23 mouse cellular contexts compared by ENCODE assay signal in the genomic region with DNA sequence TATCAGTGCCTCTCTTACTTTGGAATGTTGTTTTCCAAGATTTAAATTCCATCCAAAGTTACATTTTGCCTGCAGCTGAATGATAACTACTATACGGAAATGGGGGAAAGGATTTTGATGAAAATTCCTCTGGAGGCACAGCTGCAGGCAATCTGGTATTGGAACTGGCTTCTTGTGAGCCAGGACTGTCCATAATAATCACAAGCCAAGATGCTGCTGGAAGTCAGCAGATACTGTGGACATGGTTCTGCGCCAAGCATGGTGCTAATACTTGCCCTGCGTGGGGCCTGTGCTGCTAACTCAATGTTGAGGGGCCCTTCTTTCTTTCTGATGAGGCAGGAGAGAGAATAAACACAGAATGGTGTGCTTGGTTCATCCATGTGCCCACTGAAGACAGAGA. TPM values are rescaled to one million over a fixed set of nuclear protein-coding genes. Genes with fewer than 3 reads are reported as not detected.
DNase-seq lines count a peak whose midpoint lies in the region; ATAC-seq and TF ChIP-seq lines count a peak whose summit lies in the region.
"Had no signal": no experiment of that assay in that cellular context is flagged by ENCODE, and none has a peak within 500 bp of the region (broad histone marks: within the 10 kb centered on the region; RNA-seq: fewer than 3 reads in every experiment).

No protein-coding gene starts in this region.

- no peak for DNase-seq in frontal cortex, adult 2 months (ENCODE audit: extremely low spot score in 1 of 2, low spot score in 1 of 2)
- no peak for DNase-seq in heart, postnatal 25 days (ENCODE audit: low spot score)
- DNase-seq in lung, embryonic 14.5 days: peak; percentile 52
- no peak for DNase-seq in lung, postnatal 14 days
- DNase-seq in heart, postnatal 10 days: peak; percentile 37 to 39
- DNase-seq: adrenal gland, postnatal 36 days; cerebellum, adult 9-10 months; left cerebral cortex, postnatal 4 days; thymus, adult 18-20 months; thymus, postnatal 4 days had no signal

- no peak for TF ChIP-seq CTCF in lung, embryonic 14.5 days (IDR thresholded peaks at IDR 0.05; ENCODE audit: low read depth)

- H3K4me1 ChIP-seq in heart, embryonic 12.5 days (replicated peaks): peaks cover 3% of the 10 kb centered on the region; the same call in 1 of the 2 replicates
- no peaks in the 10 kb centered on the region for H3K4me1 ChIP-seq in lung, embryonic 14.5 days (ENCODE audit: insufficient read depth)
- H3K4me1 ChIP-seq: forebrain, embryonic 10.5 days; hindbrain, embryonic 15.5 days had no signal

- WGBS in heart, embryonic 12.5 days: 74% methylated on average over 3 of the region's 3 CpGs
- WGBS in lung, embryonic 14.5 days: 58% methylated on average over 3 of the region's 3 CpGs

- ATAC-seq in frontal cortex, adult (ENCODE audit: low TSS enrichment): 0 out of 2 replicates have a peak, but pooled peaks have one; percentile 13
- ATAC-seq in heart, embryonic 12.5 days (ENCODE audit: insufficient number of reproducible peaks, low FRiP score): no peak
- no peak for ATAC-seq in lung, embryonic 14.5 days (ENCODE audit: insufficient read depth)
- no peak for ATAC-seq in CD4-positive, CD25-positive, alpha-beta regulatory T cell, adult 4 months
- ATAC-seq: forebrain, embryonic 16.5 days had no signal

- intact Hi-C loops in heart, postnatal 25 days (cut with DNase I): no loop called here
- intact Hi-C loops in heart, postnatal 10 days (cut with DNase I): no loop called here

- no peaks in the 10 kb centered on the region for H3K27me3 ChIP-seq in heart, embryonic 12.5 days (replicated peaks)
- H3K27me3 ChIP-seq in lung, embryonic 14.5 days (ENCODE audit: insufficient read depth, low read length): no peaks in the 10 kb centered on the region
- H3K27me3 ChIP-seq: hindbrain, embryonic 15.5 days had no signal

- no peak overlapping the region for H3K4me3 ChIP-seq in heart, embryonic 12.5 days
- H3K4me3 ChIP-seq in lung, embryonic 14.5 days (ENCODE audit: low read depth, low read length): no peak overlapping the region
- H3K4me3 ChIP-seq: forebrain, embryonic 10.5 days; hindbrain, embryonic 15.5 days had no signal

- H3K9ac ChIP-seq in heart, embryonic 12.5 days: no peak overlapping the region
- no peak overlapping the region for H3K9ac ChIP-seq in lung, embryonic 14.5 days
- H3K9ac ChIP-seq: hindbrain, embryonic 15.5 days had no signal

- H3K36me3 ChIP-seq in heart, embryonic 12.5 days: no peaks in the 10 kb centered on the region
- no peaks in the 10 kb centered on the region for H3K36me3 ChIP-seq in lung, embryonic 14.5 days (ENCODE audit: insufficient read depth)
- H3K36me3 ChIP-seq: forebrain, embryonic 10.5 days; hindbrain, embryonic 15.5 days had no signal

- H3K9me3 ChIP-seq in heart, embryonic 12.5 days (replicated peaks): no peaks in the 10 kb centered on the region
- H3K9me3 ChIP-seq in lung, embryonic 14.5 days (ENCODE audit: low read depth, low read length): no peaks in the 10 kb centered on the region
- H3K9me3 ChIP-seq: forebrain, embryonic 10.5 days; hindbrain, embryonic 15.5 days had no signal

- no peak overlapping the region for H3K4me2 ChIP-seq in heart, embryonic 12.5 days
- H3K4me2 ChIP-seq in lung, embryonic 14.5 days: no peak overlapping the region
- H3K4me2 ChIP-seq: hindbrain, embryonic 15.5 days; midbrain, embryonic 11.5 days had no signal

- H3K27ac ChIP-seq in heart, embryonic 12.5 days (ENCODE audit: poor library complexity, severe bottlenecking): 0 out of 2 replicates have a peak overlapping the region, but pooled peaks have one; percentile 10
- no peak overlapping the region for H3K27ac ChIP-seq in lung, embryonic 14.5 days (ENCODE audit: low read depth)
- H3K27ac ChIP-seq: forebrain, embryonic 10.5 days; hindbrain, embryonic 15.5 days had no signal

RNA-seq across cellular contexts. Expression of a gene that starts 24.1 kb away (rescaled TPM):
- 0.38 and 0.40 TPM in 2 replicates for polyA plus RNA-seq in frontal cortex, adult 2 months (2012; rRNA removed)
- 0.04 TPM in 1 of 2 replicates, not detected in the other for polyA plus RNA-seq in heart, embryonic 12.5 days (2016; fragmentation: Nextera tagmentation; extraction: Ambion mirVana)
- total RNA-seq in heart, postnatal 25 days (2021): under 1 TPM in 1 of 2 experiments, not detected in 1; 0.06 TPM
- not detected in 2 replicates for polyA plus RNA-seq in lung, embryonic 14.5 days (2014; fragmentation: Nextera tagmentation; extraction: Ambion mirVana)
- total RNA-seq in heart, postnatal 10 days (2021): under 1 TPM in 1 of 2 experiments, not detected in 1; 0.36 TPM
- not detected for polyA plus RNA-seq in CD4-positive, CD25-positive, alpha-beta regulatory T cell, adult 4 months (2017; shearing (Covaris generic))
- total RNA-seq: common myeloid progenitor, adult 5-6 weeks; liver, adult 2 months; midbrain, postnatal 0 days had no signal
- polyA plus RNA-seq: forebrain, embryonic 10.5 days; hindbrain, embryonic 15.5 days; intestine, embryonic 14.5 days; liver, adult 2 months; liver, embryonic 16.5 days; midbrain, embryonic 11.5 days; midbrain, postnatal 0 days; spleen, adult 2 months had no signal

Comparison
In these comparisons a context has a peak if more than half of its experiments do, and no peak if none do; other contexts are left out.
1. DNase-seq: peak in lung, embryonic 14.5 days (single experiment) and heart, postnatal 10 days (2 of 2); none in frontal cortex, adult 2 months (0 of 2), heart, postnatal 25 days (single experiment) and lung, postnatal 14 days (single experiment).